Mouse (Mus musculus): Measurements from ENCODE around the gene Ppp1r9a. TPM values are rescaled to one million over a fixed set of nuclear protein-coding genes. Genes with fewer than 3 reads are reported as not detected.

Ppp1r9a gene
- polyA plus RNA-seq, 1 experiment = 1.1 TPM

DNA sequence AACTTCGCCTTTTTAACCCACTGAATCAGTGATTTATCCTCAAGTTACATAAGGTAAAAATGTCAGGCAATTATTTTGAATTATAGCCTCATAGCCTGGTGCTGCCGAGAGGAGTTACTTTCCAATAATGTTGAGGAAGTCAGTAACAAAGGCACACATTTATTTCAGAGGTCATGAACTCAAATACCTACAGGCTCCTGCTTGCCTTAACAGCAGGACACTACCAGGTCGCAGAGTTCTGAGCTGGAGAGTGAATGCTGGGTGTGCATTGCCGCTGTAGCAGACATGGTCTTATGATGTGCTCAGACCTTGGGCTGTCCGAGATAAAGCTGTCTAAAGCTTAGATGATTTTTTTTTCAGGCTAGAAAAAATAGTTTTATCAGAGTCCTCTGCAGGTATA is 196.6 kb downstream of the Ppp1r9a start:
- 42% methylated on average over 5 of the region's 5 CpGs for WGBS
- no peaks in the 10 kb centered on the region for H3K27me3 ChIP-seq (ENCODE audit: control insufficient read depth, insufficient read depth, low read length)
- TF ChIP-seq POLR2A (IDR thresholded peaks at IDR 0.05; ENCODE audit: low read depth, low read length) = no peak
- no peaks in the 10 kb centered on the region for H3K36me3 ChIP-seq (ENCODE audit: control insufficient read depth, insufficient read depth, low read length)
- H3K4me3 ChIP-seq (ENCODE audit: low read depth, low read length) = no peak overlapping the region
- no peaks in the 10 kb centered on the region for H3K4me1 ChIP-seq (ENCODE audit: control insufficient read depth, insufficient read depth, insufficient read length, low read length)
- H3K27ac ChIP-seq (ENCODE audit: insufficient read depth, low read depth, low read length) = no peak overlapping the region

DNA sequence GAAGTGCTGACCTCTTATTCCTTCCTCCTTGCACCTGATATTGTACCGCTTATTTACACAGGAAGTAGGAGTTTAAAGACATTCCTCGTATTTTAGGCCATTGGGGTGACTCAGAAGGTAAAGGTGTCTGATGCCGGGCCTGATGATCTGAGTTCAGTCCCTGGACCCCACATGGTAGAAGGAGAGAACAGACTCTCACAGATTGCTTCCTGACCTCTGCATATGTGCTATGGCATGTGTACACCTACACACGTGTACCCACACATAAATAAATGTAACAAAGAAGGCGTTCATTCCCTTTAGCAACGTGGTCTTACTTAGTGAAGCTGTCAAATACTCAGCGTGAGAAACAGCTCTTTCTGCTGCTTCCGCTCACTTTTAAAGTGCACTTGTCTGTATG is 197.1 kb downstream of the Ppp1r9a start:
- no peaks in the 10 kb centered on the region for H3K4me1 ChIP-seq (ENCODE audit: control insufficient read depth, insufficient read depth, insufficient read length, low read length)
- H3K36me3 ChIP-seq (ENCODE audit: control insufficient read depth, insufficient read depth, low read length) = no peaks in the 10 kb centered on the region
- no peak overlapping the region for H3K4me3 ChIP-seq (ENCODE audit: low read depth, low read length)
- H3K27me3 ChIP-seq (ENCODE audit: control insufficient read depth, insufficient read depth, low read length) = no peaks in the 10 kb centered on the region
- H3K27ac ChIP-seq (ENCODE audit: insufficient read depth, low read depth, low read length) = no peak overlapping the region
- 63% methylated on average over 8 of the region's 8 CpGs for WGBS
- no peak for TF ChIP-seq POLR2A (IDR thresholded peaks at IDR 0.05; ENCODE audit: low read depth, low read length)
- TF ChIP-seq CTCF (IDR thresholded peaks at IDR 0.05; ENCODE audit: extremely low read depth, insufficient read length, insufficient replicate concordance, low read depth, low read length) = no peak

DNA sequence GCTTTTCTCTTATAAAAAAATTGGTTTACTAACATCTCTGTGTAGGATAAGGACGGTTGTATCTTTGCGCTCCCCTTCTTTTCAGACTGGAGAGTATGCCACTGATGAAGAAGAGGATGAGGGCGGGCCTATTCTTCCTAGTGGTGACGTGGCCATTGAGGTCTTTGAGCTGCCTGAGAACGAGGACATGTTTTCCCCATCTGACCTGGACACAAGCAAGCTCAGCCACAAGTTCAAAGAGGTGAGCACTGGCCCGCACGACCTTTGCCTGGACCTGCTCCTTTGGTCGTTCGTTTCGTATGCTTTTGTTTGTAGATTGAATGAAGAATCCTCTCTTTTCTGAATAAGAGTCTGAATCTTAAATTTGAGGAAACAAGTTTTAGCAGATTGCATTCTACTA is 197.6 kb downstream of the Ppp1r9a start:
- no peaks in the 10 kb centered on the region for H3K27me3 ChIP-seq (ENCODE audit: control insufficient read depth, insufficient read depth, low read length)
- no peak overlapping the region for H3K27ac ChIP-seq (ENCODE audit: insufficient read depth, low read depth, low read length)
- no peaks in the 10 kb centered on the region for H3K36me3 ChIP-seq (ENCODE audit: control insufficient read depth, insufficient read depth, low read length)
- H3K4me1 ChIP-seq (ENCODE audit: control insufficient read depth, insufficient read depth, insufficient read length, low read length) = no peaks in the 10 kb centered on the region
- TF ChIP-seq POLR2A (IDR thresholded peaks at IDR 0.05; ENCODE audit: low read depth, low read length) = no peak
- no peak for TF ChIP-seq CTCF (IDR thresholded peaks at IDR 0.05; ENCODE audit: extremely low read depth, insufficient read length, insufficient replicate concordance, low read depth, low read length)
- no peak overlapping the region for H3K4me3 ChIP-seq (ENCODE audit: low read depth, low read length)
- 91% methylated on average over 10 of the region's 10 CpGs for WGBS

DNA sequence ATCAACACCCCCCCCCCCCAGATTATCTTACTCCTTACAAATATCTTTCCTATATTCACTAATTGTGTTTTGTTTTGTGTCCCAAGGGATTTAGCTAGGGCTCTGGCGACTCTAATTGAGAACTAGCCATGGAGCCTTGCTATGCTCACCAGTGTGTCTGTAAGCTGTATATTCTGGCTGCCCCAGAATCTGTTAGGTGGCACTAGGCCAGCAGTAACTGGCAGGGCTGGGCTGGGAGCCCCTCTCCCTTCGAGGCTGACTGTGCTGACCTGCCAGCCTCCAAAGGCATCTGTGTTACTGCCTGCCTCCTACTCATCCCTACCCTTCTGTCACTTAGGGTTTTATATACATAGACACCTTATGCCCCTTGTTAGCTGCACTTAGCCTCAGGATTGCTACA is 200.0 kb downstream of the Ppp1r9a start:
- Histone ChIP-seq H3K27ac (ENCODE audit: insufficient read depth, low read depth, low read length) (no peak overlapping the region), H3K4me1 (ENCODE audit: control insufficient read depth, insufficient read depth, insufficient read length, low read length) (no peaks in the 10 kb centered on the region), H3K4me3 (ENCODE audit: low read depth, low read length) (no peak overlapping the region), H3K36me3 (ENCODE audit: control insufficient read depth, insufficient read depth, low read length) (no peaks in the 10 kb centered on the region), H3K27me3 (ENCODE audit: control insufficient read depth, insufficient read depth, low read length) (no peaks in the 10 kb centered on the region)
- TF ChIP-seq POLR2A (IDR thresholded peaks at IDR 0.05; ENCODE audit: low read depth, low read length) (no peak), CTCF (IDR thresholded peaks at IDR 0.05; ENCODE audit: extremely low read depth, insufficient read length, insufficient replicate concordance, low read depth, low read length) (no peak)
- WGBS = 58% methylated on average over 2 of the region's 2 CpGs

DNA sequence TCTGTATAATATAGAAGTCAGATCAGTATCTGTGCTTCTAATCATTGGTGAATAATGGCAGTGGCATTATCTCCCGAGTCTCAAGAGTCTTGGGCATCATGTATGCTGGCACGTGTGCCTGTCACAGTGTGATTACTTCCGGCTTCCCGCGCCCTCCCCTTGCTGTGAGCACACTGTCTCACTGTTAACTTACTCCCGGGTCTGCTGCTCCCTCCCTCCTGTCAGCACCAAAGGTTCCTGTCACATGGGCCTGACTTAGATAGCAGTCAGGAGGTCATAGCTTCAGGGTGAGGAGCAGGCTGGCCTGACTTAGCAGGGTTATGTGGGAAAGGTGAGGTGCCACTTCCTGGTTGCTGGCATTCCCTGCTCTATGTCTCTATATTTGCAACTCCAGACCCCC is 201.1 kb downstream of the Ppp1r9a start:
- Histone ChIP-seq H3K27ac (ENCODE audit: insufficient read depth, low read depth, low read length) (no peak overlapping the region), H3K36me3 (ENCODE audit: control insufficient read depth, insufficient read depth, low read length) (no peaks in the 10 kb centered on the region), H3K4me3 (ENCODE audit: low read depth, low read length) (no peak overlapping the region), H3K4me1 (ENCODE audit: control insufficient read depth, insufficient read depth, insufficient read length, low read length) (no peaks in the 10 kb centered on the region), H3K27me3 (ENCODE audit: control insufficient read depth, insufficient read depth, low read length) (no peaks in the 10 kb centered on the region)
- TF ChIP-seq CTCF (IDR thresholded peaks at IDR 0.05; ENCODE audit: extremely low read depth, insufficient read length, insufficient replicate concordance, low read depth, low read length) (no peak), POLR2A (IDR thresholded peaks at IDR 0.05; ENCODE audit: low read depth, low read length) (no peak)
- 41% methylated on average over 6 of the region's 6 CpGs for WGBS

DNA sequence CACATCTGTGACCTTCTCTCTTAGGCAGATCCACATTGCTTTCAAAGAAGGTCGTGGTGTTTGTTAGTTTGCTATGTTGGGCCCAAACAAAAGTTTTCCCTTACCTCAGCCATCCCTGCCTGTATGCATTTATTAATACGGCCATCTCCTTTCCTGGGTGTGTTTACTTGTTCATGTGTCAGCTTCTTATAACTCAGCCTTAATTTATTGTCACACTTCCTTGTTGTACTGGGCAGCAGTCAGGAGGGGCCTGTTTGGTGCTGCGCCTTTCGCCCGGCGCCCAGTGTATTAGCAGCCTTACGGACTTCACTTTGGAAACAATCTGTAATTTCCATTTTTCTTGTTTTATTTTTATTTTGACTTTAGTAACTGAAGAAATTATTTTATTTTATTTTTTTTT is 201.5 kb downstream of the Ppp1r9a start:
- Histone ChIP-seq H3K27ac (ENCODE audit: insufficient read depth, low read depth, low read length) (no peak overlapping the region), H3K4me3 (ENCODE audit: low read depth, low read length) (no peak overlapping the region), H3K36me3 (ENCODE audit: control insufficient read depth, insufficient read depth, low read length) (no peaks in the 10 kb centered on the region), H3K27me3 (ENCODE audit: control insufficient read depth, insufficient read depth, low read length) (no peaks in the 10 kb centered on the region), H3K4me1 (ENCODE audit: control insufficient read depth, insufficient read depth, insufficient read length, low read length) (no peaks in the 10 kb centered on the region)
- TF ChIP-seq CTCF (IDR thresholded peaks at IDR 0.05; ENCODE audit: extremely low read depth, insufficient read length, insufficient replicate concordance, low read depth, low read length) (no peak), POLR2A (IDR thresholded peaks at IDR 0.05; ENCODE audit: low read depth, low read length) (no peak)
- WGBS = 84% methylated on average over 7 of the region's 7 CpGs

DNA sequence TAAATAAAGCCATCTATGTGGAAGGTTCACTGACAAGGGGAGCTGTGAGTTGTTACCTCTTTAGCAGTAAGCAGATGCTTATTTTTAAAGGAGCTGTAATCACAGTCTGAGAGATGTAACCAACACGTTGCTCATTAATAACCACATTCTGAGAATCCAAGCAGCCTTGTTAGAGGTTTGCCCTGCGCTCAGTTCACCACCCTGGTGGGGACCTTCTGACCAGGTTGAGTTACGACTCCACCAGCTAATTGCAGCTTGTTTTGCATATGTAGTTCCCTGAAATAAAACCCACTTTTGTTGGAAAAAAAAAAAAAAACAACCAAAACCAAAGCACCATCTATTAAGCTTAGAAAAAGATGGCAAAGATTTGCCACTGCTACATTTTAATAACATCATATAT is 205.8 kb downstream of the Ppp1r9a start:
- Histone ChIP-seq H3K4me1 (ENCODE audit: control insufficient read depth, insufficient read depth, insufficient read length, low read length) (no peaks in the 10 kb centered on the region), H3K27ac (ENCODE audit: insufficient read depth, low read depth, low read length) (no peak overlapping the region), H3K27me3 (ENCODE audit: control insufficient read depth, insufficient read depth, low read length) (no peaks in the 10 kb centered on the region), H3K4me3 (ENCODE audit: low read depth, low read length) (no peak overlapping the region), H3K36me3 (ENCODE audit: control insufficient read depth, insufficient read depth, low read length) (no peaks in the 10 kb centered on the region)
- TF ChIP-seq POLR2A (IDR thresholded peaks at IDR 0.05; ENCODE audit: low read depth, low read length) (no peak), CTCF (IDR thresholded peaks at IDR 0.05; ENCODE audit: extremely low read depth, insufficient read length, insufficient replicate concordance, low read depth, low read length) (no peak)
- 85% methylated on average over 3 of the region's 3 CpGs for WGBS
